Mouse (Mus musculus): ENCODE data around the gene Zdhhc4. TPM values are rescaled to one million over a fixed set of nuclear protein-coding genes. Genes with fewer than 3 reads are reported as not detected.

Gene Zdhhc4
- polyA plus RNA-seq, 2 experiments = 16.4 to 25.9 TPM

DNA sequence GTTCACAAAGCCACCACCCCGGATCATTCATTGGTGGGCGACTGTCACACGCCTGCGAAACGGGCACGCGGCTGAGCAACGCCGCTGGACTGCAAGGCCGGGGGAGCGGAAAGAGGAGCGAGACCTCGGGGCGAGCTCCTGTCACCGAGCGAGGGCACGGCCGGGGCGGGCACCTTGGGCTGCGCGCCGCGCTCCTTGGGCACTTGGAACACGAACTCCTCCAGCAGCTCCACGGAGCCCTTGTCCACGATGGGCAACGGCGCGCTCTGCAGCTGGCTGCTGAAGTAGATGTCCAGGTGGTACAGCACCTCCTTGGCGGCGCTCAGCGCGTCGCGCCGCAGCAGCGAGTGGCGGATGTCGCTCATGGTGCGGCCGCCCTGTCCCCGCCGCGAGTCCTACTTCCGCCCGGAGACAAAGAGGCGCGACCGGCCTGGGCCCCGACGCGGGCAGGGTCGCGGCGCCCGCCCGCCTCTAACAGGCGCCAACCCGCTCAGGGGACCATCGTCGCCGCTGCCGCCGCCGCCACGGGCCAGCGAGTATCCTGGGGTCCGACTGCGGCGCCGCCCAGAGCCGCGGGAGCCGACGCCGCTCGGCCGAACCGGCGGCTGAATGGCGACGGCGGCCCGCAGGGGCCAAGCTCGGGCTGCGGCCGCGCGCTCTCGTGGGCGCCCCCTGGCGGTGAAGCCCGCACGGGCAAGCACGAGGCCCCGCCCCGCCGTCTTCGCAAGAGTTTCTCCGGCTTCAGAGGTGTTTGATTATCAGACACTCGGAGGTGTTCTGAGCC is 14.1 kb downstream of the Zdhhc4 start, which contains the start of gene E130309D02Rik:
E130309D02Rik (minus strand) TSS at position 631 of the 784 bp plus-strand sequence.
- peaks cover 3 to 13% of the 10 kb centered on the region in 2 experiments; a peak in 3 of 4 replicates for H3K4me1 ChIP-seq (replicated peaks; ENCODE audit: control insufficient read depth in 2 of 2, insufficient read depth in 2 of 2, low read length in 1 of 2)
- under 1% methylated on average over 97 of the region's 101 CpGs for WGBS (ENCODE audit: insufficient replicate concordance)
- H3K36me3 ChIP-seq (replicated peaks; ENCODE audit: control insufficient read depth, insufficient read depth, low read depth) = peaks cover 20% of the 10 kb centered on the region

DNA sequence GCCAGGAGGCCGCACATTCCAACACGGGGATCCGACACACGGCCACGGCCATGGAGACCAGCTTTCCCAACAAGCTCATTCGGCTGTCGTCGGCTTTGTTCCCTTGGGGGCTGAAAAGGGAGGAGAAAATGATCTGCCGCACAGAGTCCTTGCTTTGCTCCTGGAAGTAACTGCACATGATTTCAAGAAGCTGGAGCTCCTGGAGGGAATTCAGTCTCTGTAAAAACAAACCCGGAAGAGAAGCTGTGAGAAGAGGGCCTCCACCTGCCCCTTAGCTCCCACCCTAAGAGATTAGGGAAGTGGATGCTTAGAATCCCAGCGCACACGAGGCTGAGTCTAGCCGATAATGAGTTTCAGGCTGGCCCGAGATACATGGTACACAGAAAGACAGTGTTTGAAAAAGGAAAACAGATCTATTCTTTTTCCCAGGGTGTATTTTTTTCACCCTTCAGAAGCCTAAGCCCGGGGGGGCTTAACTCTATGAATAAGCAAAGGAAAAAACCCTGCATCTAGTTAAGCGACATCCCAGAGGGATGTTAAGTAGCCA is 14.8 kb downstream of the Zdhhc4 start:
- H3K4me3 ChIP-seq (ENCODE audit: insufficient read depth in 1 of 2, low read depth in 2 of 2, low read length in 2 of 2) = peak overlapping the region; percentile 75 to 92
- DNase-seq (ENCODE audit: low read depth in 3 of 3, low spot score in 3 of 3) (peak; percentile 25 to 46 (median 37)), ATAC-seq (ENCODE audit: insufficient read depth) (peak; percentile 56; the same call in 1 of the 2 replicates)
- TF ChIP-seq CTCF (IDR thresholded peaks at IDR 0.05; ENCODE audit: low read depth) (no peak), EP300 (IDR thresholded peaks at IDR 0.05; ENCODE audit: low read depth) (no peak)
- H3K27me3 ChIP-seq (ENCODE audit: control insufficient read depth, insufficient read depth, low read length) = no peaks in the 10 kb centered on the region
- H3K36me3 ChIP-seq (replicated peaks; ENCODE audit: control insufficient read depth, insufficient read depth, low read depth) = peaks cover 26% of the 10 kb centered on the region
- peak overlapping the region; percentile 30 for H3K27ac ChIP-seq
- H3K9ac ChIP-seq (replicated peaks) = peak overlapping the region; percentile 74
- peak overlapping the region; percentile 89 for H3K4me2 ChIP-seq (ENCODE audit: low read depth)
- 7% methylated on average over 16 of the region's 16 CpGs for WGBS (ENCODE audit: insufficient replicate concordance)
- peaks cover 3 to 13% of the 10 kb centered on the region in 2 experiments; a peak in 3 of 4 replicates for H3K4me1 ChIP-seq (replicated peaks; ENCODE audit: control insufficient read depth in 2 of 2, insufficient read depth in 2 of 2, low read length in 1 of 2)
- no peaks in the 10 kb centered on the region for H3K9me3 ChIP-seq (ENCODE audit: control insufficient read depth, low read length)

More for the DNA sequence above, 14.1 kb downstream of the Zdhhc4 start, which contains the start of gene E130309D02Rik:
- peak within 1 kb of the TSS; percentile 89 for H3K4me2 ChIP-seq (ENCODE audit: low read depth)
- DNase-seq (ENCODE audit: low read depth in 3 of 3, low spot score in 3 of 3) = peak; percentile 65 to 72 (median 72)
- peak within 1 kb of the TSS; percentile 74 for H3K9ac ChIP-seq (replicated peaks)
- peak; percentile 87 for ATAC-seq (ENCODE audit: insufficient read depth)
- H3K27ac ChIP-seq = peak within 1 kb of the TSS; percentile 30
- peak within 1 kb of the TSS; percentile 75 to 92 for H3K4me3 ChIP-seq (ENCODE audit: insufficient read depth in 1 of 2, low read depth in 2 of 2, low read length in 2 of 2)
- TF ChIP-seq CTCF (IDR thresholded peaks at IDR 0.05; ENCODE audit: low read depth) = peak; percentile 77
- no peak for TF ChIP-seq EP300 (IDR thresholded peaks at IDR 0.05; ENCODE audit: low read depth)
- no peaks in the 10 kb centered on the region for H3K27me3 ChIP-seq (ENCODE audit: control insufficient read depth, insufficient read depth, low read length)
- no peaks in the 10 kb centered on the region for H3K9me3 ChIP-seq (ENCODE audit: control insufficient read depth, low read length)

DNA sequence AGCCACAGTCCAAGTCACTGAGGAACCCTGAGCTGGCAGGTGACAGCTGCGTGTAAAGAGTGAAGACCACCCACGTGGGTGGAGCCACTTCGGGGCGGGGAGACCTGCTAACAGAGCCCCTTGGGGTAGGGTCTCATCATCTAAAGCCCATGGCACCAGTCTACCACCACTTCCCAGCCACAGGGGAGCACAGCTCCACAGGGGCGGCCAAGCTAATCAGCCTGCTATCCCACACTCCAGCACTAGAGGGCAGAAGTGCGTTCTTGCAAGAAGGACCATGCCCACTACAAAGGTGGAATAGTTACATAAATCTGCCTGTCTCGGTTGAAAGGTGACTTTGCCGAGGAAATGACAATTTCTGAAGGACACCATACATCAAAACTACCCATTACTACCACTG is 17.2 kb downstream of the Zdhhc4 start:
- no peak for ATAC-seq (ENCODE audit: insufficient read depth)
- peak; percentile 64 to 70 (median 65) for DNase-seq (ENCODE audit: low read depth in 3 of 3, low spot score in 3 of 3)
- H3K9ac ChIP-seq (replicated peaks) = no peak overlapping the region
- no peak overlapping the region for H3K27ac ChIP-seq
- H3K4me1 ChIP-seq (replicated peaks; ENCODE audit: control insufficient read depth in 2 of 2, insufficient read depth in 2 of 2, low read length in 1 of 2) = peaks cover 3 to 13% of the 10 kb centered on the region in 2 experiments; a peak in 3 of 4 replicates
- H3K4me3 ChIP-seq (ENCODE audit: insufficient read depth in 1 of 2, low read depth in 2 of 2, low read length in 2 of 2) = no peak overlapping the region
- H3K36me3 ChIP-seq (replicated peaks; ENCODE audit: control insufficient read depth, insufficient read depth, low read depth) = peaks cover 41% of the 10 kb centered on the region
- no peak for TF ChIP-seq EP300 (IDR thresholded peaks at IDR 0.05; ENCODE audit: low read depth)
- TF ChIP-seq CTCF (IDR thresholded peaks at IDR 0.05; ENCODE audit: low read depth) = peak; percentile 97
- WGBS (ENCODE audit: insufficient replicate concordance) = 54% methylated on average over 8 of the region's 8 CpGs
- no peaks in the 10 kb centered on the region for H3K27me3 ChIP-seq (ENCODE audit: control insufficient read depth, insufficient read depth, low read length)
- H3K9me3 ChIP-seq (ENCODE audit: control insufficient read depth, low read length) = no peaks in the 10 kb centered on the region
- H3K4me2 ChIP-seq (ENCODE audit: low read depth) = no peak overlapping the region

DNA sequence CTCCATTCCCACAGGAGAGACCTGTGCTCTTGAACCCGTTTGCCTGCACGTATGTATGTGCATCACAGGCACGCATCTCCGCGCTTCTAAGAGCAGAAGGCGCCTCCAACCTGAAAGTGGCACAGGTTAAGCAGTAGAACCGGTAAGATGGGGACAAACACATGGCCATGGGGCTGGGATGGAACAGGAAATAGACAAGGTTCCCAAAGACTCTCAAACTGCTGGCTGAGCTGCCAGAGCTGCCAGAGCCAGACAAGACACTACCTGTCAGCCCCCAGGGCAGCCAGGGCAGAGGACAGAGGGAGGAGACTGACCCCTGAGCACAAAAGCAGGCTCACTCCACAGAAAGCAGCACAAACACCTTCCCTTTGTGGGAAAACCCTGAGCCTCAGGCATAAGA is 19.1 kb downstream of the Zdhhc4 start:
- TF ChIP-seq CTCF (IDR thresholded peaks at IDR 0.05; ENCODE audit: low read depth) (no peak), EP300 (IDR thresholded peaks at IDR 0.05; ENCODE audit: low read depth) (no peak)
- no peaks in the 10 kb centered on the region for H3K9me3 ChIP-seq (ENCODE audit: control insufficient read depth, low read length)
- H3K27ac ChIP-seq = no peak overlapping the region
- WGBS (ENCODE audit: insufficient replicate concordance) = 88% methylated on average over 7 of the region's 7 CpGs
- H3K4me1 ChIP-seq (replicated peaks; ENCODE audit: control insufficient read depth in 2 of 2, insufficient read depth in 2 of 2, low read length in 1 of 2) = peaks cover 3 to 10% of the 10 kb centered on the region in 2 experiments; a peak in 3 of 4 replicates
- H3K27me3 ChIP-seq (ENCODE audit: control insufficient read depth, insufficient read depth, low read length) = no peaks in the 10 kb centered on the region
- peaks cover 55% of the 10 kb centered on the region for H3K36me3 ChIP-seq (replicated peaks; ENCODE audit: control insufficient read depth, insufficient read depth, low read depth)
- no peak overlapping the region for H3K4me2 ChIP-seq (ENCODE audit: low read depth)
- H3K4me3 ChIP-seq (ENCODE audit: insufficient read depth in 1 of 2, low read depth in 2 of 2, low read length in 2 of 2) = no peak overlapping the region
- no peak overlapping the region for H3K9ac ChIP-seq (replicated peaks)
- ATAC-seq (ENCODE audit: insufficient read depth) (no peak), DNase-seq (ENCODE audit: low read depth in 3 of 3, low spot score in 3 of 3) (no peak)

DNA sequence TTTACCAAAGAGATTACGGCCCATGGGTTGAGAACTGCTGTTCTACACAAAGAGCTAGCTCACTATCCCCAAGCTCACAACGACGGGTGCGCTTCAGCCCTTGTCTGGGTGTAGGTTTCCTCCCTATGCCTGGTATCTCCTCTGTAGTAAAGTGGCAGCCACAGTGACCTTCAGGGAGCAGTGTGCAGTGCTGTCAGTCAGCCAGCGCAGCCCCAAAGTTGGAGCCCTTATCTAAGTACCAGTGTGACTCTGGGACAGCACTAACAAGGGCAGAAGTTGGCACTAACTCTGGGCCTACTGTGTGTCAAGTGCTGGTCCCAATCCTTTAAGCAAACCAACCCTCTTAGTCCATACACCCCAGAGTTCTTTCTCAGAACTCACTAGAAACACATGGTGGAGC is 20.2 kb downstream of the Zdhhc4 start:
- DNase-seq (ENCODE audit: low read depth in 3 of 3, low spot score in 3 of 3) (no peak), ATAC-seq (ENCODE audit: insufficient read depth) (no peak)
- no peaks in the 10 kb centered on the region for H3K27me3 ChIP-seq (ENCODE audit: control insufficient read depth, insufficient read depth, low read length)
- peaks cover 55% of the 10 kb centered on the region for H3K36me3 ChIP-seq (replicated peaks; ENCODE audit: control insufficient read depth, insufficient read depth, low read depth)
- no peaks in the 10 kb centered on the region for H3K9me3 ChIP-seq (ENCODE audit: control insufficient read depth, low read length)
- no peak for TF ChIP-seq EP300 (IDR thresholded peaks at IDR 0.05; ENCODE audit: low read depth)
- no peak for TF ChIP-seq CTCF (IDR thresholded peaks at IDR 0.05; ENCODE audit: low read depth)
- WGBS (ENCODE audit: insufficient replicate concordance) = 87% methylated on average over 5 of the region's 5 CpGs
- no peak overlapping the region for H3K4me3 ChIP-seq (ENCODE audit: insufficient read depth in 1 of 2, low read depth in 2 of 2, low read length in 2 of 2)
- no peak overlapping the region for H3K4me2 ChIP-seq (ENCODE audit: low read depth)
- H3K4me1 ChIP-seq (replicated peaks; ENCODE audit: control insufficient read depth in 2 of 2, insufficient read depth in 2 of 2, low read length in 1 of 2) = peaks cover under 1 to 10% of the 10 kb centered on the region in 2 experiments; a peak in 3 of 4 replicates
- no peak overlapping the region for H3K9ac ChIP-seq (replicated peaks)
- no peak overlapping the region for H3K27ac ChIP-seq

Measured in liver, embryonic 14.5 days (tissue).